Mouse (Mus musculus): ENCODE measurements at regions not wholly inside any gene's neighbourhood (a gene's known extent, or its start where the extent isn't known, plus 50 kb on each side); places are given as distances from the start of the nearest gene placed in this dataset.
A peak's percentile ranks its signal among the peaks of the same experiment; 100 is the strongest.

DNA sequence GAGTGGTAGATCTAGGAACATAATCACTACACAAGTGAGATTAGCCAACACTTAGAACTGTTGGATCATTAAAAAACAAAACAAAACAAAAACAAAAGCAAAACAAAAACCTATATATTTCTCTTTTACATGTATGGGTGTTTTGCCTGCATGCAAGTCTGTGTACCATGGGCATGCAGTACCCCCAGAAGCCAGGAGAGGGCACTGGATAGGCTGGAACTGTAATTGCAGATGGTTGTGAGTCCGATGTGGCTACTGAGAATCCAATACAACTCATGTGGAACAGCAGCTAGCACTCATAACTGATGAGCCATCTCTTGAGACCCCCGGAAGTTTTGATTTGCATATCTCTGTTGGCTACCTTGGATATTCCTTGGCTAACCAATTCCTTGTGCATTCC is 148.6 kb upstream of the Slc38a2 start:
- TF ChIP-seq CTCF (IDR thresholded peaks at IDR 0.05; ENCODE audit: insufficient read depth, low read length) = peak; percentile 49
- no peak for TF ChIP-seq POLR2A (IDR thresholded peaks at IDR 0.05; ENCODE audit: borderline replicate concordance, extremely low read depth, low read depth, low read length)

All from lung, adult 2 months (tissue).